Mouse (Mus musculus): ENCODE measurements around the gene Insr.

Gene Insr

DNA sequence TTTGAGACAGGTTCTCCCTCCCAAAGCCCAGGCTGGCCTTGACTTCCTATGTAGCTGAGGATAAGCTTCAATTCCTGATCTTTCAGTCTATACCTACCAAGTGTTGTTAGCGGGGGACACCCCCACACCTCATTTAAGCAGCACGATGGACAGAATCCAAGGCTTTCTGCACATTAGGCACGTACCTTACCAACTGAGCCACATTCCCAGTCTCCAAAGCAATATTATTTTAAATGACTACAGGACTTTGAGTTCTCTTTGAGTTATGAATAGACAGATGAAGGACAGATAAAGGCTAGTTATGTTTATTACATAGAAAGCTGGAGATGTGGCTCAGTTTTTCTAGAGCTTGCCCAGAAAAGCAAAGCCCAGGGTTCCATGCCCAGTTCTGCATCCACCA lies 5.6 kb downstream of the Insr start:
- DNase-seq (ENCODE audit: low spot score), result no peak

GRCm38 (mm10) chr8:3267449-3267761 lies 12.0 kb downstream of the Insr start:
- DNase-seq (ENCODE audit: low spot score), result no peak

- no peak for DNase-seq (ENCODE audit: low spot score)
These were observed 12.6 kb downstream of the Insr start for GRCm38 (mm10) chr8:3266686-3267448.

GRCm38 (mm10) chr8:3265182-3265581 lies 14.2 kb downstream of the Insr start:
- DNase-seq (ENCODE audit: low spot score), result no peak

DNA sequence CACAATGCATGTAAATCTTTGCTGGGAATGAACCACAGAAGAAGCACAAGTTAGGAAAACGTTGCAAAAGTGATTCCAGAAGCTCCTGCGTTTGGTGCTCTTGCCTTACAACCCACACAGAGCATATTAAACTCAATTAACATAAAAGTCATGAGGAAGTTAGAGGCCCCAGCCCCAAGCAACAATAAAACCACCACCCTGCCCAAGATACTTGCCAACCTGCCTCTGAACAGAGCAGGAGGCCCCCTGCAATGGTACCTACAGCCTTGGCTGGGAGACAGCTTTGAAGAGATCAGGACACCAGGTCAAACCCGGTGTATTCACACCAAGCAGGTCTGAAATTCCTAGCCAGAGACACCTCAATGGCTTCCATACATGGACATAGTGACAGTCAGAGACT lies 16.6 kb downstream of the Insr start:
- no peak for DNase-seq (ENCODE audit: low spot score)

GRCm38 (mm10) chr8:3261101-3261500 lies 18.3 kb downstream of the Insr start:
- DNase-seq (ENCODE audit: low spot score), result no peak

DNA sequence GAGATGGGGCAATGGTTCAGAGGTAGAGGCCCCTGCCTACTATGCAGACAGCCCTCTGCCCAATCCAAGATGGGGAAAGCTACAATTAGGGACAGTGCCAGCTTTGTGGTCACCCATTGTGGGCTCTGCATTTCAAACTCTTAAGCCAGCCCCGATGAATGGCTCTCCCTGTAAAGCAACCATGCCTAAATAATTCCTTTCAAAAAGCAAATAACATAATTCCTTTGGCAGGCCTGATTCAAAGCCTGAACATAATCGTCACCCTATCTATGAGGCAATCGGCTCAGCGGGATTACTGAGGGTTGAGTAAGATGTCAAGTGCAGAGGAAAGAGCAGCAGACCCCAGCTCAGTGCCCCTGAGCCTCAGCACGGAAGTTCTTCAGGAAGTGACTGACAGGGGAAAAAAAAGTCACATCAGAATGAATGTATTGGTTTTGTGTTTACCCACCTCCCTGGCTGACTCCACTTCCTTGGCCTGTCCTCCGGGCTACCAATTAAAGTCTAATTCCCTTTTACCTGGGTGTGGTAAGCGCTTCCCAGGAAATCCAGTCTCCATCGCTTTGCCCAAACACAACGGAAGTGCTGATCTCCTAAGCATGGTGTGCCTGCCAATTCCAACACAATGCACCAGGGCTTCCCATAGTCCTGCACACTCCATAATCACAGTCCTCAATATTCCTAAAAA lies 19.1 kb downstream of the Insr start:
- DNase-seq (ENCODE audit: low spot score), result no peak

GRCm38 (mm10) chr8:3256147-3256940 lies 23.1 kb downstream of the Insr start:
- DNase-seq (ENCODE audit: low spot score), result no peak

DNA sequence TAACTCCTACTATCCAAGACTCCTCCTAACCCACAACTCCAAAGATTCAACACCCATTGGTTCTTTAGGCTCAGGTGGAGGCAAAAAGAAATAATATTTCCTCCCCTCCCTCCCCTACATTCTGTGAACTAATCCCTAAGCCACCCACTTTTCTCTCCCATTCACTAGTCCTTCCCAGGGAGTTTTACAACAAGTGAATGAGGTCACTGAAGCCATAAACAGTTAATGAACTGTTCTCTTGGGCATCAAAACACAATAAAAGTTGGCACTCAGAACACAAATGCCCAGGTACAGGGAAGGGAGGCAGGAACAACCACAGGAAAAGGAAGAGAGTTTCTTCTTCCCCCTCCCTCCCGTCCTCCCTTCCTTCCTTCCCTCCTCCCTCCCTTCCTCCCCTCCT lies 24.1 kb downstream of the Insr start:
- DNase-seq (ENCODE audit: low spot score), result no peak

GRCm38 (mm10) chr8:3253179-3253578 lies 26.2 kb downstream of the Insr start:
- no peak for DNase-seq (ENCODE audit: low spot score)

GRCm38 (mm10) chr8:3252665-3253064 lies 26.8 kb downstream of the Insr start:
- DNase-seq (ENCODE audit: low spot score), result no peak

DNA sequence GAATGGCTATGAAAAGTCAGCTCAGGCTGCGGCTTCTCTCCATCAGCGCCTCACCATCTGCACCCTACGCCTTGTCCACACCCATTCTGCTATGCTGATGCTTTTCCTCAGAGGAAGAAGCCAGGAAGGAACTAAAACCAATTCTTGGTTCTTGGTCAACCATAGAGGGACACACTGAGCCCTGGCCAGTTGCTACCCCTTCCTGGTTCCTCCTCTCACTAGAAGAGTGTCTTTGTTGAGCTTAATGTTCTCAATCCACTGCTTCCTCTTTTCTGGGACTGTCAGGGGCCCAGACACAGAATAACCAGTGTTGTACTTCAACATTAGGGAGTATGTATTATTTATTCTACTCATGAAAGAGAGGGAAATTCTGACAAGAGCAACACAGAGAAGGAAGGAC lies 28.3 kb downstream of the Insr start:
- DNase-seq (ENCODE audit: low spot score), result no peak

DNA sequence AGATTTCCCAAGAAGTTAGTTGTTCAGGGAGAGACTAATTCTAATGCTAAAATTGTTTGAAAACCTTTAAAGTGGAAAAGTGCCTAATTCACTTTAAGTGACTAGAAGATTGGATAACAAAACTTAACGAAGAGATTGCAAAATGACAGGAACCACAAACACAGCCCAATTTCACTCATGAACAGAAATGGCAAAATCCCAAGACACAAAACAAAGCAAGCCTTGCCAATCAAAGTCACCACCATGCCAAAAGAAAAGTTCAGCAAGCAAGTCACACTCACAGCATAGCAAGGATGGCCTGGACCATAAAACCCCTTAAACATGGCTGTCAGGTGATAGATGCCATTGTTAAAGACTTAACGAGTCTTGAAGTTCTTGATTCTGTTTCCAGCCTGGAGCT lies 29.5 kb downstream of the Insr start:
- DNase-seq (ENCODE audit: low spot score), result no peak

DNA sequence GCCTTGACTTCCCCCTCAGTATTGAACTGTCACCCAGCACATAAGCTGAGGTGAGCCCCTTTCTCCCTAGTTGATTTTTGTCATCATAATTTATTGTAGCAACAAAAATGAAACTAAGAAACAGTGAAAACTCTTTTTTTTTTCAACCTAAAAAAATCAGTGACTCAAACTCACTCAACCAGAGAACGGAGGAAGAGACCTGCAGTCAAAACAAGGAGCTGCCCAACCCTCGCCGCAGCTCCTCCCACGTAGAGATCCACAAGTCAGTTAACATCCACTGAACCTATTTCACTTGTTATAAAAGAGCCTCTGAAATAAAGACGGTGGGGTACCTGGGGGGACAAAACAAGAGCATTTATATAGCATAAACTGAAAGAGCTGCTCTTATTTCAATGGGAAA lies 30.7 kb downstream of the Insr start:
- no peak for DNase-seq (ENCODE audit: low spot score)

- DNase-seq (ENCODE audit: low spot score), result no peak
These were observed 32.3 kb downstream of the Insr start for GRCm38 (mm10) chr8:3247129-3247528.

DNA sequence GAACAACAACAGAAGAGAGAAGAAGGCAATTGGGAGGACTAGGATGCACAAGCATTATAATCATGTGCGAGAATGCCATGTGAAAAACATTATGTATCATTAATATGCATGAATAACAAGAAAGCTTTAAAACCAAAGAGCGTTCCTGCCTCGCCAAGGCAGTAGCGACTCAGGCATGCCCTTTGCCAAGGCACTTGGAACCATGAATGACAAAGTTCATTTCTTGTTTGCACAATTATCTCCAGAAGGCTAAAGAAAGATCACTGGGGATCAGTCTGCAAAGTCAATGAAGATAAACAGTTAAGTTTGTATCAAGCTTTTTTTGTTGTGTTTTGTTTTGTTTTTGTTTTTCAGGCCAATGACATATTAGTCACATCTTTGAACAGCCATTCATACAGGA lies 36.2 kb downstream of the Insr start:
- DNase-seq (ENCODE audit: low spot score), result no peak

- DNase-seq (ENCODE audit: low spot score), result no peak
These were observed 38.7 kb downstream of the Insr start for GRCm38 (mm10) chr8:3240725-3241124.

DNA sequence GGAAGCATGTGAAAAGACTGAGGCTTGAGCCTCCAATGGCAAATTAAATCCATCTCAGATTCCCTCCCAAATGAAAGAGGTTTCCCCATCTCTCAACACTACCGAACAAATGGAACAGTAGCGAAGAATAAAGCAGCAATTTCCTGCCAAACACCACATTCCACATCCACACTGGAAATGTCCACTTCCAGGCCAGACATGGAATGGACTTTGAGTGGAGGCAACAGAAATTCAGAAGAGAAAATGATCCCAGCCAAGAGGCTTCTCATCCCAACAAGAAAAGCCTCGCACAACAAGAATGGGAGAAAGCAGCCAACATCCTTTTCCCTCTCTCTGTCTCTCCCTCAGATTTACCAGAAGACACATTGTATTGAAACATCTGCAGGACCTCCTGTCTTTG lies 39.8 kb downstream of the Insr start:
- no peak for DNase-seq (ENCODE audit: low spot score)

DNA sequence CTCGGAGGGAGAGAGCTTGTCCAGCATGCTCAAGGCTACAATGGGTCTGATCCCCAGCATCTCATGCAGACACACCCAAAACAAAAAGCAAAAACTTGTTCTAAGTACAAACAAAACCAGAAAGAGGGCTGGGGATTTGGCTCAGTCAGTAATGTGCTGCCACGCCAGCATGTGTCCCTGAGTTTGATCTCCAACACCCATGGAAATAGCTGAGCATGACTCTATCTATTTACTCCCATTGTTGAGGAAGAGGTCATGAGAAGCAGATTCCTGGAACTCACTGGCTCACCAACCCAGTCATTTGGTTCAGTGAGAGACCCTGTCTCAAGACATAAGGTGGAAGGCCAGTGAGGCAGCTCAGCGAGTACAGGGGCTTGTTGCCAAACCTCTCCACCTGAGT lies 40.6 kb downstream of the Insr start:
- DNase-seq (ENCODE audit: low spot score), result no peak

DNA sequence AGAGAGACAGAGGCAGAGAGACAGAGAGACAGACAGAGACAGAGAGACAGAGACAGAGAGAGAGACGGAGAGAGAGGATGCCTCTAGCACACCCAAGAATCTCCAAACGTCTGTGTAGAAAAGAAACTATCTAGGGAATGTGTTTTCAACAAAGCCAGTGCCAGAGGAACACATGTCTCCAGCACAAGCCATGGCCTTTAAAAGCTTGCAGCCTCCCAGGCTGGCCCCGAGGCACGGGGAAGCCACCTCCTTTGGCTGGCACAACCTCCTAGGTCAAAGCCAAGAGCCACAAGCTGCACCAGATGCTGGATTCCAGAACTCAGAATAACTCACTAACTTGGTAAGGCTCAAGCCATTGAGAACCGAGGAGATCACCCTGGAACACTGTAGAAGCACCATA lies 42.1 kb downstream of the Insr start:
- no peak for DNase-seq (ENCODE audit: low spot score)

DNA sequence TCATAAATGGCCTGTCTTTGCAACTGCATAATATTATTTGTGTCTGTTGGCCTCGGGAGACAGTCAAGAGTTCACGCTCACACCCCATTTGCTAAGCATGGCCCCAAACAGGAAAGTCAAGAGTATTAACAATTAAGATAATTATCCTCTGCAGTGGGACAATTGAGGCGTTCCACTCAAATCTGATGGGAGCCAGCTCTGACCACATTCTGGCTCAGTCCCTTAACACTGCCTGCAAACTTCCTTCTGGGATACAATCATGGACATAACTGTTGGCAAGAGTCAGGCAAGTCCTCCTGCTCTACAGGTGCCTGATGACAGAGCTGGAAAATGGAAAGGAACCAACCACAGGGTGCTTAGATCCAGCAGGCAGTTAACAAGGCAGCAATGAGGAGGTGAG lies 43.1 kb downstream of the Insr start:
- no peak for DNase-seq (ENCODE audit: low spot score)

DNA sequence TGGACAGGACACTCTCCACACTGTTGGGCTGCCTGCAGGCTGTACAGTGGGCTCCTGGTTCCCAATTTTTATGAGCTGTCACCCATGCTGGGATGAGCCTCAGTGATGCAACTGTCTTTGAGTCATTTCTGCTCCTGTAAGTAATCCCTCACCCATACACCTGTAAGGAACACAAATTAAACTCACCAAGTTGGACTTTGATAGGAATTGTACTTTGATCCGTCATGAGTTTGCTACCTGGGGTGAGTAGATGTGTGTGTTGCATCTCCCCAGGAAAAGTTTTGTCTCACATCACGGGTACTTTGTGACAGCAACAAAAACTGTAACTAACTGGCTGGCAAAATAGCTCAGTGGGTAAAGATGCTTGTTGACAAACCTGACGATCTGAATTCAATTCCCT lies 44.8 kb downstream of the Insr start:
- no peak for DNase-seq (ENCODE audit: low spot score)

DNA sequence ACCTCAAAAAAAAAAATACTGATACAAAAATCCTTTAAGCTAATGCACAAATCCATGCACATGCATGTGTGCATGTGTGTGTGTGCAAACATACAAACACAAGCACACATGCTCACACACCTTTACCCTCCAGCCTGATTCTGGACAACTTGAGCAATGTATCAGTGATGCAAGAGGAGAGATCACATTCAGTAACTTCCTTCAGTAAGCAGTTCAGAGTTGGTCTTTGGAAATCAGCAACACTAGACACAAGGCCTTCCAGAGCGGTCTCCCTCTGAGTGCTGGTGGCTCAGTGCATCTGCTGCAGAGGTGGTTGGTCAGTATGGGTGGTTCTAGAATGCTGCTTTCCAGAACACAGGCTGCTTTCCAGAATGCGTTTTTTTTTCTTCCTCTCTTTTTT lies 46.8 kb downstream of the Insr start:
- no peak for DNase-seq (ENCODE audit: low spot score)
